Mouse (Mus musculus): Measurements from ENCODE around the gene Twist2.

The Twist2 gene

DNA sequence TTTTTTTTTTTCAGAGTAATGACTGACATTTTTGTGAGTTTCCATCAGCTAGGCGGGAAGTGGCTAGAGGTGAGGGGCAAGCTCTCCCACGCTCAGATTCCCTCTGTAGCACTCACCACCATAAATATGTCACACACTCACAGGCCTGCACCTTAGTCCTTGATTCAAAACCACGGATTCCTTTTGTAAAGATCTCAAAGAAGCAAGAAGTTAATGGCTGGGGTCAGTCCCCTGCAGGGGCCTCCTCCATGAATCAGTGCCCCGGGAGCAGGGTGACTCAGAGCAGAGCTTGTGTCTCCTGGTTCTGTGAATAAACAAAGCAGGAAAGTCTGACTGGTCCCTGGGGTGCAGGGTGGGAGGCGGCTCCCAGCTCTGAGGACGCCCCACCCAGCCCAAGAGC is 15.3 kb downstream of the Twist2 start:
- DNase-seq (ENCODE audit: extremely low spot score, low spot score) = no peak

GRCm38 (mm10) chr1:91819237-91819636 is 18.0 kb downstream of the Twist2 start:
- peak; percentile 58 for DNase-seq (ENCODE audit: extremely low spot score, low spot score)

DNA sequence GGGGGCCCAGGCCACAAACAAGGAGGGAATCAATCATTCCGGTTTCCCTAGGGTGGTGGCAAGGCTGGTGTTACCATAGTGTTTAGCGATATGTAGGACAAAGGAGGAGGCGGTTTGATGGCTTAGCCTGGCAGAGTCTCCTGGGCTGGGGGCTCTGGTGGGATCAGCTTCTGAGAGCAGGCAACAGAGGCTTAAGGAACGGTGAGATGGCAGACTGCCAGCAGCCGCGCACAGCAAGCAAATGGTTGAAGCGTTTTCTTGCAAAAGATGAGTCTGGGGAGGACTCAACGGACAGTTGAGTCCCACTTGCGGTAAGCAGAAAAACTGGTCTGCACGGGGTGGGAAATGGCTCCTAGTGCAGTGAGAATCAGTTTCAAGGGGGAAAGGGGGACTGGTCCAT is 19.3 kb downstream of the Twist2 start:
- no peak for DNase-seq (ENCODE audit: extremely low spot score, low spot score)

DNA sequence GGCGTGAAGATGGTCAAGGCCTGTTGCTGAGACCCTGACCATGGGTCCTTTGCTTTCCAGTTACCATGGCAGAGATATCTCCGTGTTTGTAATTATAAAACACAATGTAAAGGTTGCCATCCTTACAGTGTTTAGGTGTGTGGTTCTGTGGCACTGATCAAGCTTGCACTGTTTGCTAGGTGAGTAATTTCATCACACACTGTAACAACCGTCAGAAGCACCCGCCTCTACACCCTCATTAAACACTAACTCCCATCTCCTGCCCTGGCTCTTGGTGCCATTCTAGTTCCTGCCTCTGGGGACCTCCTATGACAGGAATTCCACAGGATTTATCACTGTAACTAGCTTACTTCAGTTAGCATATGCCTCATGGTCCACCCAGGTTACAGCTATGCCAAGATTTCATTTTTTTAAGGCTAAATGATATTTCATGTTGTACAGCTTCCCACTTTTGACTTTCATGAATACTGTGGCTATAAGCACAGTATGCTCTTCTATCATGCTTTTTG is 21.1 kb downstream of the Twist2 start:
- DNase-seq (ENCODE audit: extremely low spot score, low spot score) = no peak

GRCm38 (mm10) chr1:91823530-91823929 is 22.3 kb downstream of the Twist2 start:
- no peak for DNase-seq (ENCODE audit: extremely low spot score, low spot score)

DNA sequence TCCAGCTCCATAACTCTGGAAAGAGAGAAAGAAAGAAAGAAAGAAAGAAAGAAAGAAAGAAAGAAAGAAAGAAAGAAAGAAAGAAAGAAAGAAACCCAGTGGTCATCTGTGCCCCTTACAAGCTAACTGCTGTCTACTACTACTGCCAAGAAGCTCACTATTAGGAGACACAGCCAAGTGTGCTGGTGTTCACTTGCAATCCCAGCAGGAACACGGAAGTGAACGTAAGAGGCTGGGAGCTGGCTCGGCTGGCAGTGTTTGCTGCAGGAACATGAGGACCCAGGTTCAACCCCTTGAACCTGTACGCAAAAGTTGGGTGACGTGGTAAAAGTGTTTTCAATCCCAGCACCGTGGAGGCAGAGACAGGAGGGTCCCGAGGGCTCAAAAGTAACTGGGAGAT is 22.7 kb downstream of the Twist2 start:
- no peak for DNase-seq (ENCODE audit: extremely low spot score, low spot score)

GRCm38 (mm10) chr1:91825261-91825660 is 24.0 kb downstream of the Twist2 start:
- DNase-seq (ENCODE audit: extremely low spot score, low spot score) = no peak

GRCm38 (mm10) chr1:91831978-91832377 is 30.7 kb downstream of the Twist2 start:
- DNase-seq (ENCODE audit: extremely low spot score, low spot score) = no peak

DNA sequence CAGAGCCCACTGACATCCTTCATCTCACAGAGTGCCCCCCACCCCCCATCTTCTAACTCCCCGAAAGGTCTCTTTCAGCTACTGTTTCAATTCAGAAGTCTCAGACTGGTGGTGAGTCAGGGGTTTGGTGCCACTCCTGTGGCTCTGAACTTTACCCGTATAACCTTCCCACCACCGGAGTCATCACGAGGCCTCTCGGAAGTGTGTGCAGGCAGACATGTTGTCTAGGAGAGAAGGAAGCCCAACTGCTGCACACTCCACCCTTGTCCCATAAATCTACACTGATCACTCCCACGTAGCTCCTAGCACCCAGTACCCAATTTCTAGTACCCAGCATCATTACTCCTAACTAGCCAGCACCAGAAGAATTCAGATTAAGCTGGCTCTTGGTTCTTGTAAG is 38.3 kb downstream of the Twist2 start:
- DNase-seq (ENCODE audit: extremely low spot score, low spot score) = no peak

DNA sequence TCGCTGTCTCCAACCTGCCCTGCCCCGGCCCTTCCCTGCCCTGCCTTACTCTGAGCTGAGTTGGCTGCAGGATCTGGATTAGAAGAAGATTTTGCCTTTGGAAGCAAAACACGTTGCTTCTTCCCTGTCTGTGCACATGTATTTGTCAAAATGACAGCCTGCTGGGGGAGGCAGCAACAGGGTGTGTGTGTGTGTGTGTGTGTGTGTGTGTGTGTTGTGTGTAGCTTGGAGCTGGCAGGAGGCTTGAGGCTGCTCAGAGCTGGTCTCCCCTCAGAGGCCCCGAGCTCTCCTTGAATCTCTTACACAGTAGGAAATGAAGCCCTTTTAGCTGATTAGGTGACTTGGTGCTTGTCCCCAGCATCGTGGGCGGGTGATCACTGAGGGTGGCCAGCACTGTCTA is 38.7 kb downstream of the Twist2 start:
- DNase-seq (ENCODE audit: extremely low spot score, low spot score) = no peak

GRCm38 (mm10) chr1:91844236-91844635 is 43.0 kb downstream of the Twist2 start:
- DNase-seq (ENCODE audit: extremely low spot score, low spot score) = no peak

GRCm38 (mm10) chr1:91844681-91845379 is 43.6 kb downstream of the Twist2 start:
- peak; percentile 68 for DNase-seq (ENCODE audit: extremely low spot score, low spot score)

- no peak for DNase-seq (ENCODE audit: extremely low spot score, low spot score)
Observed at GRCm38 (mm10) chr1:91845380-91845957, 44.2 kb downstream of the Twist2 start.

DNA sequence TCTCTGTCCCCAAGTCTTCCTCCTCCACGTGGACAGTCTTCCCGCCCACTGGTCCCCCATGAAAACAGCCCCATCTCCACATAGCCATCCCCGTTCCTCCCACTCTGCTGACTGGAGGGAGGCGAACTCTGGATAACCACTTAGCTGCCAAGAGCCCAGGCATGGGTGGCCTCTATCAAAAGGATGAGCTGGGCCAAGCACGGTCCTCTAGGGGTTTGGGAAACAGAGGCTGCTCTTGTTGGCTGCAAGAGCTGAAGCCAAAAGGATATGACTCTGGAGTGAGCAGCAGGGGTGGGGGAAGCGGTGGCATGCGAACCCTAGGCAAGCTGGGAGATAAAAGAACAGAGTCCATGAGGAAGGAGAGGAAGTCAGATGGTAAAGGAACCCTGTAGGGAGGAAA is 50.0 kb downstream of the Twist2 start:
- DNase-seq (ENCODE audit: extremely low spot score, low spot score) = no peak

- no peak for DNase-seq (ENCODE audit: extremely low spot score, low spot score)
Observed at GRCm38 (mm10) chr1:91856771-91857664, 55.8 kb downstream of the Twist2 start.

- DNase-seq (ENCODE audit: extremely low spot score, low spot score) = no peak
Observed at GRCm38 (mm10) chr1:91858101-91858790, 57.0 kb downstream of the Twist2 start.

- DNase-seq (ENCODE audit: extremely low spot score, low spot score) = no peak
Observed at GRCm38 (mm10) chr1:91858901-91859300, 57.6 kb downstream of the Twist2 start.

GRCm38 (mm10) chr1:91861511-91861910 is 60.2 kb downstream of the Twist2 start:
- DNase-seq (ENCODE audit: extremely low spot score, low spot score) = no peak

GRCm38 (mm10) chr1:91866001-91866400 is 64.7 kb downstream of the Twist2 start:
- DNase-seq (ENCODE audit: extremely low spot score, low spot score) = no peak

DNA sequence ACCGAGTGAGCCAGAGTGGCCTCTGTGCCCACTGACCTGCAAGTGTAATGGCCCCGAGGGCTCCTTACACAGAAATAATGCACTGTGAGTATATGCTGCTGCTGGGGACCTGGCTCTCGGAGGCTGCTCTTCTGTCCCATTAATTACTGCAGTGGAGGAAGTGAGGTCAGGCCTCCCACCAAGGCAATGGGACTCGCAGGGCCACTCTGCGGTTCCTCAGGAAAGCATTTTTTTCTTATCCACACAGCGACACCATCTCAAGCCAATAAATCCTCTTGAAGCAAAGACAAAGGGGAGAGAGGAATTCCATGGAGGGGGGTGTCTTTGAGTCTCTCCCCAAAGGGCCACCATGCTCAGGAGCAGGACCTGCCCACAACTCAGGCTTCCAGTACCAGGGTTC is 69.8 kb downstream of the Twist2 start:
- no peak for DNase-seq (ENCODE audit: extremely low spot score, low spot score)

- peak; percentile 29 for DNase-seq (ENCODE audit: extremely low spot score, low spot score)
Observed at GRCm38 (mm10) chr1:91872388-91873059, 71.3 kb downstream of the Twist2 start.

Measured in neural tube, embryonic 10.5 days (tissue).